Mouse (Mus musculus): ENCODE data around the gene Uhrf1bp1l.

DNA sequence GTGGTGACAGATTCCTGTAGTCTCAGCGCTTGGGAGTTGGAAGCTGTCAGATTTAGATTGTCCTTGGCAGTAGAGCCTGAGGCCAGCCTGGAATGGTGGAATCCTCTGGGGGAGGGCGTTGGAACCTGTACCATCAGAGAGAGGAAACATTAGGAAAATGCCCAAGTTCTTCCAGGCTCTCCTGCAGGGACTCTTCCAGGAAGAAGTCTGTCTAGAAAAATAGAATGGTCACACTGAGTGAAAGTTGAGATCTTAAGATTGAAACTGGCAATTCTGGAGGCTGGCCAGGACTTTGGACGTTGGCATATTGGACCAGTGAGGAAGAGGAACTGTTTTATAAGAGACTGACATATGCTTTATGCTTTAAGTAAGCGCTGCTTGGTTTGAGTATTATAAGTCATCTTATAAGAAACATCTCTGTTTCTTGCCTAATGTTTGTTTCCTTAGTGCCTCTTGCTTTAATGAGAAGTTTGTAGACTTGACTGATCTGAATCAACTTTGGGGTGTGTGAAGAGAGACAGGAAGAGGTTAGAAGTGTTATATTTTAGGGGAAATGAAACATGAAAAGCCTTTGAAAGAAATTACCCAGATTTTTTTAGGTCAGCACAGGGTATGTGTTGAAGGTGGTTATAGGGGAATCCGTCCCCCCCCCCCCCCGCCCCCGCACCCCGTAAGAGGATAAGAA lies 2.6 kb downstream of the Uhrf1bp1l start:
- no peak for TF ChIP-seq GATA1 (IDR thresholded peaks at IDR 0.05; ENCODE audit: borderline replicate concordance, low read length)
- TF ChIP-seq FLI1 (IDR thresholded peaks at IDR 0.05; ENCODE audit: low read length), result no peak
